Mouse (Mus musculus): ENCODE results near the gene Six1.

Six1 gene

DNA sequence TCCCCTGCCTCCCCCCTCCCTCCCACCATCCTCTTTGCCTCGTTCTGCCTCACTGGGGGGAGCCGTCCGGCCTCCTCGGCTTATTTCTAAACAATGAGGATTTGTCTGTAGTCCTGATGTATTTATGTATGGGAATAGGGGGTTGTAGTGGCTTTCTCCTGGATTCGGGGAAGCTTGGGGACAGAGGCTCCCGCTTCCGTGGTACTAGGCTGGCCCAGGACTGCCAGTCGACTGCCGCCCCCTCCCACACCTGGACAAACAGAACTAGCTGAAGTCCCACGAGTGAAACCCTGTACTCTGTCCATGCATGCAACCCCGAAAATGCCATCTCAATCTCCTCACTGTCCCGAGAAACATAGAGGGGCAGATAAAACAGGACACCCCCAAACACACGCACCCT, 3.4 kb downstream of the Six1 start:
- no peak for DNase-seq (ENCODE audit: low spot score in 2 of 2)

DNA sequence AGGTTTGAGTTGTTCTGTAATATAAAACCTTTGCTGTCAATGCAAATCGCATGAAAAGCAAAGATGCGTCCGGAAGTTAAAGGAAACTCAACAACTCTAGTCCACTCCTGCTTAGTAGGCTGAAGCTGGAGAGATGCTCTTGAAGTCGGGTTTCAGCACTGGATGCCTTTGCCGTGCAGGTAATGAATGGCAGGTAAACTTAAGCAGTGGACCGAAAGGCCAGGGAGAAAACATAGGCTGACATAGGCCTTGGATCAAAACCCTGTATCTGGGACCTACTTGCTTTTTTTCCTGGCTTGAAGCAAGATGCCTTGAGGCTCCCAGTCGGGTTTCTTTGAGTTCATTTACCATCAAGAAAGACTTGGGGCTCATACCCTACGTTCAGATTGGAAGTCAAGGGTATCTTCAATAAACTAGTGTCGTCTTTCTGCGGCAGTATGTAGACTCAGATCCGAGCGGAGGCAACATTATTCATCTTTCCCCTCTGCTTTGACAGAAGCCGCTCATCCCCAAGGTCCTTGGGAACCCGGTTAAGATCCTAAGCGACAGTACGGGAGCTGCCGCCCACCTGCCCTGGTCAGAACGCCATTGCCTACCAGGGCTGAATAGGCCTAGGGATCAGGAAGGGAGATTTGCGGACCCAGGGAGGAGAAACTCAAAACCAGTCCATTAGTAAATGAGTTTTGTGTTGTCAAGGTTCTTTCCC, 4.0 kb downstream of the Six1 start:
- DNase-seq (ENCODE audit: low spot score in 2 of 2) = no peak

DNA sequence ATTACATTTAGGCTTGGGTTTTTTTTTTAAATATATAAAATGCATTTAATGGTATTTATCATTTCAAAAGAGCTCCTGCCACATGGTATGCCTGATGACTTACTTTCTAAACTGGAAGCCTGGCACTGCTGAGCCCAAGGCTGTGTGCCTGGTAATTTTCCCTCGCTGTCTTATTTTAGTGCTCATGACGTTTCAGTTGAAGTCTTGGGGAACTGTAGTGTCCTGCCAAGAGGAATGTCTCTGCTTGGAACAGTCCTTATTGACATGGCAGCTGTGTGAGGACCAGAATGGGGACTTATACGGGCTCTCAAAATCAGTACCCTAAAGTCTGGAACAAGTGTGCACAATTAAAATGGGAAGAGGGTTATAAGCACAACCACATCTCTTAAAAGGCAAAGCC, 5.2 kb downstream of the Six1 start:
- DNase-seq (ENCODE audit: low spot score in 2 of 2) = no peak

DNA sequence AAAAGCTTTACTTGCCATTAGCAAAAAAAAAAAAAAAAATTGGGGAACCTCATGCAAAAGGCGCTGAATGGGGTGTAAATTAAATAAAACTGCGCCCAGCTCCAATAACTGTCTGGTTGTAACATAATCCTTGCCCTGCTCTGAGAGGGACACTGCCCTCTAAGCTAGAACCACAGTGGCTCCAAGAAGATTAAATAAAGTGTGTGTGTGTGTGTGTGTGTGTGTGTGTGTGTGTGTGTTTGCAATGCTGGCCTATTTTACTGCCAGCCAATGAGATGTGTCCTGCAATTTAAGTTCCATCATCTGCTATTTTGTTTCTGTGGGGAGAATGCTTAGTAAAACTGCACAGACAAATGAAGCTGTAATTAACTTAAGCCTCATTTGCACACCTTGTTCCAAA, 6.1 kb downstream of the Six1 start:
- DNase-seq (ENCODE audit: low spot score in 2 of 2) = no peak

DNA sequence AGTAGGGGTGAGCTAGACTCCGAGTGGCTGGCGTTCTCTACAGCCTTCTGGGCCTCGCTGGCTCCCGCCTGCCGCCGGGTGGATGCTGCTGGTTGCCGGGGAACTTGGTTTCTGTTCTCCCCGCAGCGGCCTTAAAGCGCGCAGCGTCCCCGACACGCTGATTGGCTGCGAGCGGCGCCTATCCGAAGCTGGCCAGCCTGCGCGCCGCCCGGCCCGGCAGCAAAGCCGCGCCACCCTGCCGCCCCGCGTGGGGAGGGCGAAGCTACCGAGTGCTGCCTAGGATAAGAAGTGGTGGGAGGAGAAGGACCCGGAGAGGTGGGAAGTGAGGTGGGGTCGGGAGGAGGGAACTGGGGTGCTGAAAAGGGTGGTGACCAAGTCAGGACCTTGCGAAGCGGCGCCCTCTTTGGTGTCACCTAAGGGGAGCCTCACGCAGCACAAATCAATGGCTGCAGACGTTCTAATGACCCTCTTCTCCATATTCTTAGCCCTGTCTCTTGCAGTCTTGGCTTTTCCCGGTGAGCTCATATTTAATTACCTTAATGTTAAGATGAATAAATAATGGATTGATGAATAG, 7.0 kb downstream of the Six1 start:
- no peak for DNase-seq (ENCODE audit: low spot score in 2 of 2)

DNA sequence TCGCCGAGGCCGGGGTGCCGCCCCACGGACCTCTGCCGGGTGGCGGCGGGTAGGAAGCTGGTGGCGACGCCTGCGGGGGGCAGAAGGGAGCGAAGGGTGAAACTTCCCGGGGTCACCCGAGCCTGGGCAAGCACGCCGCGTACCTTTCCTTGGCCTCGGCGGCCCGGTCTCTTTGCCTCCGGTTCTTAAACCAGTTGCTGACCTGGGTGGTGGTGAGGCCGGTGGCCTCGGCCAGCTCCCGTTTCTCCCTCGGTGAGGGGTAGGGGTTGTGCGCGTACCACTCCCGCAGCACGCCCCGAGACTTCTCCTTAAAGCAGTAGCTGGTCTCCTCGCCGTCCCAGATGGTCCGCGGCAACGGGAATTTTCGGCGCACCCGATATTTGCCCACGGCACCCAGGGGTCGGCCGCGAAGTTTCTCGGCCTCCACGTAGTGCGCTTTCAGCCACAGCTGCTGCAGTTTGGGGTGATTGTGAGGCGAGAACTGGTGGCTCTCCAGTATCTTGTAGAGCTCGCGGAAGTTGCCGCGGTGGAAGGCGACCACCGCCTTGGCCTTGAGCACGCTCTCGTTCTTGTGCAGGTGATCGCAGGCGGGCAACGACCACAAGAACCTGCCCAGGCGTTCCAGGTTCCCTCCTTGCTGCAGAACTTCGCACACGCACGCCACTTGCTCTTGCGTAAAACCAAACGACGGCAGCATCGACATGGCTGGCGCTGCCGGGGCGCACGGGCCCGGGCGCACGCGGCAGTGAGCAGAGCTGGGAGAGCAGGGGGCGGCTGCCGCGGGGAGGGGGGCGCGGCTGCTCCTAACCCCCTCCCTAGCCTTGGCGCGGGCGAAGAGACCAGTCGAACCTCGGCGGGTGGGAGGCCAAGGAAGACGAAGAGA, 7.7 kb downstream of the Six1 start:
- no peak for DNase-seq (ENCODE audit: low spot score in 2 of 2)

DNA sequence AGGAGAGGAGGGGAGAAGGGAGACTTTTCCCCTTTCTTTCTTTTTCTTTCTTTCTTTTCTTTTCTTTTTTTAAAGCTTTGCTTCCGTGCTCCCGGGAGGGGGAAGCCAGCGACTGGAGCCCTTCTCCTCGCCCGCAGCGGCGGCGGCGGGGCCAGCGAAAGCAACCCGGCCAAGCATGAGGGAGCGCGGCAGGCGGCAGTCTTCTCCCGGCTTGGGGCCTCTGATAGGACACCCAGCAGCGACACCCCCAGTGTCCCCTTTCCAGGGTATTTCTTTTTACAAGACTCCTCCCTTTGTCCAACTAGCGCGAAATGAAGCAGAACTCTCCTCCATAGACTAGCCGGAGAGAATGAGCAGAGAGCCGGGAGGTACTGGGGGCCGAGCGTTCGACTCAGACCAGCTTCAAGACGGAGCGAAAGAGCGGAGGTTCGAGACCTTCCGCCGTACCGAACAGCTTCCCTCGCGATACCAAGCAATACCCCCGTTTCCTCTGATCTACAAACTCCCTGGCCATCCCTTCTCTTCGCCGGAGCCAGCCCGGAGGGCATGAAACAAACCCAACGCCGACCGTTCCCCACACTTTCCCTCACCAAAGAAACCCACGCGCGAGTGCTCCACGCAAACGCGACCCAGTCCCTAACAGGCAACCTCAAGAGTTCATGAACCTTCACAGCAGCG, 8.5 kb downstream of the Six1 start:
- DNase-seq (ENCODE audit: low spot score in 2 of 2) = no peak

DNA sequence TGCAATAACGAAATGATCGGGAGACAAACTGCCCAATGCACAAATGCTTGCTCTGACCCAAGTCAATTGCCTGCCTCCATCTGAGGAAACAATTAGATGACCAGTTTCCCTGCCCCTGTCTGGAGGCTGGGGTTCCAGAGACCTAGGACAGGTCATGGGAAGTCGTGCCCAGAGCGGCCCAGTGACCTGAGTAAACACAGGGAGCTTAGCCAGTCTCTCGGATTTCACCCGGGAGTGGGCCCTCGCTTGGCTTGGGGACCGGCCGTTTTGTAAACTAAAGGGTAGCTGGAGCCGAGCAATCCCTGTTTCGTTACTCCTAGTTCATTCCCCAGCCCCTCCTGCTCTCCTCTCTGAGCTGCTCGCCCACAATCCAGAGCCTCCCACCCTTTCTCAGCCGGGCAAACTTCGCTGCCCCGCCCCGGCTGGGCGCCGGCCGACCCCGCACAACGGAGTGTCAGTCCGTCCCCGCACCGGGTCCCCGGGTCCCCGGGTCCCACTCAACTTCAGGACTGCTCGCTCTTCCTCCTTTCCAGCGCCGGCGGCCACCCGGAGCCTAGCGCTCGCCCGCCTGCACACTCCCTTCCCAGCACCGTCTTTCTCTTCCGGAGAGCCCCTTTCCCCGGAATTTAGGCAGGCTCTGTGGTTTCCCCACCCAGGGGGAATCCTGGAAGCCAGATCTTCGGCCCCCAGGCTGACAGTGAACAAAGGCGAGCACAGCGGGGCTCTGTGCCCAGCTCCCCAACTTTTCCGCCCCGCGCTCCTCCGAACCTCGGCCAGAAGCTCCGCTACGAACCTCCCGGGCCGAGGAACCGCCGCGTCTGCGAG, 9.3 kb downstream of the Six1 start:
- DNase-seq (ENCODE audit: low spot score in 2 of 2) = no peak

DNA sequence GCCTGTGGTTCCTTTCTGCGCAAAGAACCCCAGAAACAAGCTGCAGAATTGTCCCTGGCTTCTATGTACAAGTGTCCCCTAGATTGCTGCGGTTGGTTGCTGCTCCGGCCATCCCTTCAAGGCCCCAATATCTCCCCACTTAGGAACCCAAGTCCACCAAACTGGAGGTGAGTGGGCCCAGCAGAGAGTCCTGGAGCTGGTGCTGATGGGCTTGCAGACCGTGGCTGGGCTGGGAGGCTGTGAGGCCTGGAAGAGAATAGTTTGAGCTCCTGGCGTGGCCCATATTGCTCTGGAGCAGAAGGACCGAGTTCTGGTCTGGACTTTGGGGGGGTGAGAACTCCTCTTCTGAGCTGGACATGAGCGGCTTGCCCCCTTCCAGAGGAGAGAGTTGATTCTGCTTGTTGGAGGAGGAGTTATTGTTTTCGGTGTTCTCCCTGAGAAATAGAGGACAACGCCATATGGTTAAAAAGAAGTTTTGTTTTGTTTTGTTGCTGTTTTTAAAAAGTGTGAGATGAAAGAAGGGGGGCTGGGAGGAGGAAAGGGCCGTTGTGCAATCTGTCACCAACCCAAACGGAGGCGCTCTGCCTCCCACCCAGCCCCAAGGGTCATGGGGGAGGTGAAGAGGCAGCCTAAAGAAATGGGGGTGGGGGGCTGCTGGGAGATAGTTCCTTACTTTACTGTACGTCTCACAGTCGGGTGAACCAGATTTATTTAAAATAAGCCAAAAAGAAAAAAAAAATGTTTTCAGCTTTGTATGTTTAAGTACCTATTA, 10.1 kb downstream of the Six1 start:
- DNase-seq (ENCODE audit: low spot score in 2 of 2) = no peak

DNA sequence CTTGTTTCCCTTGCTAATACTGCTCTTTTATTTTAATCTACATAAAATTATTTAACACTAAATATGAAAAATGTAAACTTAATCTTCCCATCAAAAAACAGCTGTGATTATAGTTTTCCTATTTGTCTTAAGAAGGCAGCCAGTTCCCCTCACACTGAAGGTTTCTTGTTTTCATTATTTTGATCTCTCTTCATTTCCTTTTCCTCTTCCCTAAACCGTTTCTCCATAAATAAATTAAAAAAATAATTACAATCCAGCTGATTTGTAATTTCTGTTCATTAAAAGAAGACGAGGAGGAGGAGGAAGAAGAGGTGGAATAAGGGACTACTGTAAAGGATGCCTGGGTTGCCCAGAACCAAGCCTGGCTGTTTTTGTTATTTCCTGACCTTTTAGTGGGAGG, 10.8 kb downstream of the Six1 start:
- DNase-seq (ENCODE audit: low spot score in 2 of 2) = no peak

DNA sequence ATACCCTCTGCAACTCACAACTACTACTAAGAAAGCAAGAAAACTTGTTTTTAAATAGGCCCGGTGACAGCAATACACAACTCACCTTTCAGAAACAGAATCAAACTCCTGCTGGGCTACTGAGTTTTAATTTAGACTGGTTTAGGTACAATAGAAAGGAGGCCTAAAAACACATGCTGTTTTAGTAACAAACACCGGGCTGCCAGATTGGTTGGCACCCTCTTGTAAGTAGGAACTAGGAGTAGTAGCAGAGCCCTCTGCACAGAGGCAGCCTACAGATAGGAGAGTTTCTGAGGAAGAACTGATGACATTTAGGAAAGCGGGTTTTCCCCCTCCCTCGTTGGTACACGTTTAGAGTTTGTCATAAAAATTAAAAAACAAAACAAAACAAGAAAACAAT, 11.3 kb downstream of the Six1 start:
- DNase-seq (ENCODE audit: low spot score in 2 of 2) = no peak

DNA sequence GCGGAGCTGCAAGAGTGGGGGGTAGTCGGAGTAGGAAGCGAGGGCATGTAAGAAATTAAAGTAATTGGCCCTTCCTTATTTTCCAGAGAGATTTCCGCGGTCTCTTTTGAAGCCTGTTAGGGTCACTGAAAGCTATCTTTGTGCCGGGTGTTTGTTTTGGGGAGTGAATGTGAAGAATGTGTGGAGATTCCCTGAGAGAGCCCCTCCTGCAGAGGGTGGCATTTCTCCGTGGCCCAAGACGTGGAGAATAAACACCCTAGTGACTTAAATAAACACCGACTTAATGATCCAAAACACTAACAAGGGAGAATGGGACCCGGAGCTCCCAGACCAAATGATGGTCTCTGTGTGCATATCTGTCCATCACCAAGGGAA, 12.4 kb downstream of the Six1 start:
- DNase-seq (ENCODE audit: low spot score in 2 of 2) = no peak

DNA sequence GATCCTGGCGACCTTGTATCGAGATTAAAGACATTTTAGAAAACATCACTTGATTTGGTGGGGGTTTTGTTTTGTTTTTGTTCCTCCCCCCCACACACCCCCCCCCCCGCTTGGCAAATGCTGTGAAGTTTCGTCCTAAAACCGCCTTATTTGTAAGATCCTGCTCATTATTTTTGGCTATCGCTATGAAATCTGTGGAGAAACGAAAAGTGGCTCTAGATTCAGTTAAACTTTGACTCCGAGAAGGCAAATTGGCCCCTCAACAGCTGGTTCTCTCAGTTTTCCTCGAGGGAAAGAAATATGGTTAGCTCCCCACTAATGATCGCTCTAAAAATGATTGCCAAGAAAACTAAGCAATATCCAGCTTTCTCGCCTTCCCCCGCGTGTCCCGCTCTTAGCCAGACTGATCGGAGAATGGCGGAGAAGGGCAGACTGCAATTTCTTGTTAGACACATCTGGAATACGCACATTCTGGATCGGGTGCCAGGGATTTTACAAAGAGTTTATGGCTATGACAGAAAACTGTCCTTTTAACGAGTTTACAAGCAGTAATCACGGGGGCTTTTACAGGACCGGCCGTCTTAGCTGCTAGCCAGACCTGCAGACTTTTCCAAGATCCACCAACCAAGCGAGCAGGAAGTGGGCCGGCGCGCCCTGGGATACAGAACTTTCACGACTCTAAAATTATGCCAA, 13.0 kb downstream of the Six1 start:
- DNase-seq (ENCODE audit: low spot score in 2 of 2) = no peak

DNA sequence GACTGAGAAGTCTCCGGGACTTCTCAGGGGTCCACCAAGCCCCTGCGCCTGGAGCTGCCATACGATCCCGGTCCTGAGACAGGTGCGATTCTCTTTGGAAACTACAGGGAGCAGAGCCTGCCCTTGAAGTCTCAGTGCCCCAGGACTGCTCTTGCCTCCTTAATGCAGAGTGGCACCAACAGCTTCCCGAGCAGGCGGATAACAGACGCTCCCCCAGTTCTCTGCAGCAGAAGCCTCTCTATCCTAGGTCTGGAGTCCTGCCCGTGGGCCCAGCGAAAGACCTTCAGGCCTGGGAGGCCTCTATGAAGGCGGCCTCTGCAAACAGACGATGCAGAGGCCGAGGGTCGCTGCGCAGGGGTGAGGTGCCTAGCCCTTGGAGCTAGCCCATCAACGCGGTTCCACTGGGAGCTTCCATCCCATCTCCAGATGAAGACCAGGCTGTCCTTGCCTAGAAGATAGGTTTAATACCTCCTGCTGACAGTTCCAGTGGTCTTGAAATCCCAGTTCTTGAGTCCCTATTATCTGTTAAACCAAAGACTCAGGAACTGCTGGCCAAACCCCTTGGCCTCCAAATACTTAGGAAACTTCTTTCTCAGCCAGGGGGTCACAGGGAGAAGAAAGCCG, 13.6 kb downstream of the Six1 start:
- DNase-seq (ENCODE audit: low spot score in 2 of 2) = no peak

DNA sequence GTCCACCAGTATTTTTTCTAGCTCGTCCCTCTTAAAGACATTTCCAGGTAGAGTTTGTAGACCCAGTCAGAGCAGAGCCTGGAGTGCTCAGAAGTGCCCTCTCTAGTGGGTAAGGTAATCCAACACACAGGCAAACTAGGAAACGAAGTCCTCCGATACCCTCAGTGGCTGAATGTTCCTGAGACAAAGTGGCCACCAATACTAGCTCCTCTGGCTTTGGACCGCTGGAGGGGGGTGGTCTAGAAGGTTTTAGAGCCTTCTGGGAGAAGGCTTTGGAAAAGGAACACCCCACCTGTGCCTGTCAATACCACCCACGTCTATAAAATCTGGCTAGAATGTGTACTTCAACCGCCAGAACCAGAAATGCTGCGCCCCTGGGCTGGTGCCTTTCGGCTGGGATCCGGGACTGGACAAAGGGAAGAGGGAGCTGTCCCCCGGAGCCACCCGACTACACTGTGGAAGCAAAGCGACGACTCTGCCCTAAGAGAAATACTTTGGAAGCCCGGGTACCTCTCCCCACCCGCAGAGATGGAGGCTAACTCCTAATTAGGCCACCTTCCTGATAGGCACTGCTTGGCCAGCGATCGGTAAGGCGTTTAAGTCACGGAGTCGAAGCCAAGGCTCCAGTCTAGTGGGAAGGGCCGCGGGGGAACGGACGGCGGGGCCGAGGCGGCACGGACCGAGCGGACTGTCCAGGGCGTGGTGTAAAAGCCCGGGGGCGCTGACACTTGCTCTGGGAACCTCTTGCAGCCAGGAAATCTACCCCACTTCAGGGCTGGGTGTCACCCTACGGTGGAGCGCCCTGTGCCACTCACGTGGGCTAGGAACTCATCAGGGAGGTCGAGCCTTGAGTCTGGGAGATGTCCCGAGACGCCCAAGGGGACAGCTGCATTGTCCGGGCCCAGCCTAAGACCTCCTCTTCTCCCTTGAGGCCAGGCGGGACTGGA, 14.4 kb downstream of the Six1 start:
- no peak for DNase-seq (ENCODE audit: low spot score in 2 of 2)

DNA sequence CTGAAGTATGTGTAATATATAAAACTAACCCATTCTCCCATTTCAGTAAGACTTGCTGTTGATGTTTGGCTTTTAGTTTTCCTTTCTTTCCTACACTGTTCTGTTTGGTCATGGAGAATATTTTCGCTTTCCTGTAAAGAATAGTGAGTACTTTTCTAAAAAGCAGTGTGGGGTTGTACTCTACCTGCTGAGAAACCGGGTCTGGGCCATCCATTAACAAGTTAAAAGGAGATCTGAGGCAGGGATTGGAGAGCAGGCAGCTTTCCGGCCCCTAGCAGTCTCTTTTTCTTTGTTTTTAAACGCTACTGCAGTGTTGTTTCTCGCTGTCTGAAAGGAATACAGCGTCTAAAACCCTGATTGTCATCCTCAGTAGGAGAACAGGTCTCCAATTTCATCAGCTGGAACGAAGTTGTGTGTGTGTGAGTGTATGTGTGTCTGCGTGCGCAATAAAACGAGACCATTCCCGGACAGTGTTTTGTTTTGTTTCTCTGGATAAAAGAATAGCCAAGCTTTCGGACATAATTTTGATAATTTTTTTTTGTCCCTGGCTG, 15.2 kb downstream of the Six1 start:
- DNase-seq (ENCODE audit: low spot score in 2 of 2) = peak in 1 of 2 experiments; percentile 26

DNA sequence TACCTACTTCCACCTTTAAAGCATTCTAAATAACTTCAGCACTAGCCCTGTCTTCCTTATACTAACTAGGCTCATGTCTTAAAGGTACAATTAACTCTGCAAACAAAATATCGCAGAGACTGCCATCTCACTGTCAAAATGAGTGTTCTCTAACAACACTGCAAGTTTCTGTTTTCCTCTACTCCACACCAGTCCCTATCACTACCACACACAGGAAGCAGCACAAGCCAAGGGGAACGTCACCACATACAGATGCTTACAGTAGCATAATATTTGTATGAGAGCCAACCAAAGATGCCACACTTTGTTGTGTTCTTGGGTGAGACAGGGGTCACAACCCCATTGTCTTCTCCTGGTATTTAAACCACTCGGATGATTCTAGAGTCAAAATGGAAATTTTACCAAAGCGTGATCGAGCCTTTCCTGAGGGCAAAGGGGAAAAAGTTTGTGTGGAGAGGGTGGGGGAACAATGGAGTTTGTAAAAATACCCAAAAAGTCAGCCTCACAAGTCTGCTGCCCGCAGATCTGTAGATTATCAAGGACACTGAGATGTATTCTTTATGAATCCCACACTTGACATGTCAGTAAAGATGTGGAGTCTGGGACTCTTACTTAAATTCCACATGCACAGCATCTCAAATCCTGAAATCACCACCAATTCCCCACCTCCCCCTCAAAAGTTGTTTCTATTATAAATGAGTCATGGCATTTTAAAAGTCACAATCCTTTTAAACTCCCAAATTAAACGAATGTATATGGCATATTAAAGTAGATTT, 16.1 kb downstream of the Six1 start:
- no peak for DNase-seq (ENCODE audit: low spot score in 2 of 2)
